Mouse (Mus musculus) hindbrain, embryonic 11.5 days (tissue): ENCODE measurements around the gene Mus81. TPM values are rescaled to one million over a fixed set of nuclear protein-coding genes. Genes with fewer than 3 reads are reported as not detected.

ENCODE experiments used
- ATAC-seq: fragments of 200-750 bp; cut with Nextera tagmentation; 2 replicates; pipeline ENCODE4 v1.8.0; 2017; ENCODE audit warnings: mild to moderate bottlenecking, moderate TSS enrichment, moderate library complexity; ENCODE audit not compliant: low FRiP score
- DNase-seq: peaks from one replicate; pipeline ENCODE4 v3.0.0-alpha.2; 2015; ENCODE audit warnings: low spot score
- H3K27ac ChIP-seq: fragments of 300-500 bp; sonication (generic); 2 replicates; pipeline ENCODE4 v1.5.1; 2014; ENCODE audit warnings: mild to moderate bottlenecking, low read depth, low read length
- H3K27me3 ChIP-seq: fragments of 300-500 bp; sonication (generic); 2 replicates; pipeline ENCODE4 v1.6.1; 2014; ENCODE audit warnings: mild to moderate bottlenecking, low read length, moderate library complexity, mixed read lengths; ENCODE audit not compliant: control insufficient read depth, insufficient read depth
- H3K36me3 ChIP-seq: fragments of 300-500 bp; sonication (generic); 2 replicates; pipeline ENCODE4 v1.6.1; 2014; ENCODE audit warnings: mild to moderate bottlenecking, low read length, moderate library complexity, mixed read lengths; ENCODE audit not compliant: control insufficient read depth, insufficient read depth
- H3K4me1 ChIP-seq: fragments of 300-500 bp; sonication (generic); replicated peaks from 2 replicates; pipeline ENCODE4 v1.6.1; 2014; ENCODE audit warnings: low read length, mixed read lengths; ENCODE audit not compliant: control insufficient read depth, insufficient read depth
- H3K4me2 ChIP-seq: fragments of 300-500 bp; sonication (generic); replicated peaks from 2 replicates; pipeline ENCODE4 v1.6.1; 2014; ENCODE audit warnings: mild to moderate bottlenecking, low read depth, low read length
- H3K4me3 ChIP-seq: fragments of 300-500 bp; sonication (generic); 2 replicates; pipeline ENCODE4 v1.5.1; 2014; ENCODE audit warnings: low read depth, low read length
- H3K9ac ChIP-seq: fragments of 300-500 bp; sonication (generic); 2 replicates; pipeline ENCODE4 v1.6.1; 2014; ENCODE audit warnings: low read depth, low read length
- H3K9me3 ChIP-seq: fragments of 300-500 bp; sonication (generic); 2 replicates; pipeline ENCODE4 v1.6.1; 2016; ENCODE audit warnings: low read length; ENCODE audit not compliant: control insufficient read depth
- WGBS: fragments of 180-500 bp; shearing (Covaris S2); extraction: QIAGEN DNeasy Blood & Tissue Kit; methylation state at CpG from one replicate; pipeline ENCODE4 v1.1.7; 2014; 5-methylcytosine and 5-hydroxymethylcytosine counted together
- polyA plus RNA-seq: library from polyadenylated mRNA; unstranded; fragments of >200 nt; fragmentation: Nextera tagmentation; extraction: Ambion mirVana; gene quantifications from 2 replicates; pipeline ENCODE4 v1.2.1, GENCODE M21; 2014

The Mus81 gene
- polyA plus RNA-seq, 1 experiment from 2014 or later = 44.3 TPM

- no peaks in the 10 kb centered on the region for H3K9me3 ChIP-seq
- ATAC-seq (peak; percentile 17; the same call in 1 of the 2 replicates), DNase-seq (no peak)
- H3K4me2 ChIP-seq = peak within 1 kb of the TSS; percentile 99
- peak within 1 kb of the TSS; percentile 73 for H3K4me3 ChIP-seq
- H3K9ac ChIP-seq = peak within 1 kb of the TSS; percentile 85
- H3K27me3 ChIP-seq = no peaks in the 10 kb centered on the region; the same call in 1 of the 2 replicates
- peaks cover 14% of the 10 kb centered on the region for H3K4me1 ChIP-seq
- H3K36me3 ChIP-seq = no peaks in the 10 kb centered on the region
- WGBS = 21% methylated on average over 14 of the region's 14 CpGs
- peak within 1 kb of the TSS; percentile 89 for H3K27ac ChIP-seq
Observed at GRCm38 (mm10) chr19:5457746-5458442, 30.3 kb downstream of the Mus81 start, which contains the start of gene Ccdc85b. Ccdc85b (minus strand) TSS chr19:5457894.

GRCm38 (mm10) chr19:5456922-5457745 is 31.1 kb downstream of the Mus81 start:
- H3K9me3 ChIP-seq = no peaks in the 10 kb centered on the region
- under 1% methylated on average over 70 of the region's 70 CpGs for WGBS
- H3K27ac ChIP-seq = peak overlapping the region; percentile 89
- ATAC-seq (peak; percentile 93), DNase-seq (peak; percentile 97)
- H3K36me3 ChIP-seq = no peaks in the 10 kb centered on the region
- peak overlapping the region; percentile 99 for H3K4me2 ChIP-seq
- H3K27me3 ChIP-seq = no peaks in the 10 kb centered on the region; the same call in 1 of the 2 replicates
- peak overlapping the region; percentile 73 for H3K4me3 ChIP-seq
- H3K4me1 ChIP-seq = peaks cover 14% of the 10 kb centered on the region
- H3K9ac ChIP-seq = peak overlapping the region; percentile 85

- Histone ChIP-seq H3K4me3 (peak overlapping the region; percentile 73), H3K27me3 (no peaks in the 10 kb centered on the region; the same call in 1 of the 2 replicates), H3K4me2 (peak overlapping the region; percentile 99), H3K9me3 (no peaks in the 10 kb centered on the region), H3K9ac (peak overlapping the region; percentile 85), H3K27ac (peak overlapping the region; percentile 89), H3K4me1 (peaks cover 13% of the 10 kb centered on the region), H3K36me3 (no peaks in the 10 kb centered on the region)
- ATAC-seq = peak; percentile 5; the same call in 1 of the 2 replicates
- no peak for DNase-seq
- 7% methylated on average over 26 of the region's 26 CpGs for WGBS
Observed at GRCm38 (mm10) chr19:5456241-5456921, 31.8 kb downstream of the Mus81 start.

GRCm38 (mm10) chr19:5455568-5455967 is 32.6 kb downstream of the Mus81 start:
- WGBS = 69% methylated on average over 8 of the region's 8 CpGs

GRCm38 (mm10) chr19:5455037-5455436 is 33.2 kb downstream of the Mus81 start:
- Histone ChIP-seq H3K36me3 (no peaks in the 10 kb centered on the region), H3K4me2 (0 out of 2 replicates have a peak overlapping the region, but pooled peaks have one; percentile 6), H3K27ac (no peak overlapping the region), H3K4me1 (peaks cover 9% of the 10 kb centered on the region), H3K4me3 (0 out of 2 replicates have a peak overlapping the region, but pooled peaks have one; percentile 6), H3K27me3 (peaks cover 4% of the 10 kb centered on the region), H3K9ac (no peak overlapping the region), H3K9me3 (no peaks in the 10 kb centered on the region)
- WGBS = 79% methylated on average over 12 of the region's 12 CpGs
- ATAC-seq (no peak), DNase-seq (no peak)

More at GRCm38 (mm10) chr19:5455568-5455967, 32.6 kb downstream of the Mus81 start:
- no peaks in the 10 kb centered on the region for H3K9me3 ChIP-seq
- no peak overlapping the region for H3K27ac ChIP-seq
- ATAC-seq (no peak), DNase-seq (no peak)
- H3K36me3 ChIP-seq = no peaks in the 10 kb centered on the region
- no peaks in the 10 kb centered on the region; the same call in 1 of the 2 replicates for H3K27me3 ChIP-seq
- H3K4me2 ChIP-seq = peak overlapping the region; percentile 99
- peak overlapping the region; percentile 16; the same call in 1 of the 2 replicates for H3K9ac ChIP-seq
- peaks cover 9% of the 10 kb centered on the region for H3K4me1 ChIP-seq
- H3K4me3 ChIP-seq = peak overlapping the region; percentile 73; the same call in 1 of the 2 replicates

GRCm38 (mm10) chr19:5451766-5452165 is 36.4 kb downstream of the Mus81 start:
- H3K27ac ChIP-seq = no peak overlapping the region
- DNase-seq (no peak), ATAC-seq (no peak)
- H3K4me1 ChIP-seq = peaks cover 9% of the 10 kb centered on the region
- no peaks in the 10 kb centered on the region for H3K36me3 ChIP-seq
- 73% methylated on average over 6 of the region's 6 CpGs for WGBS
- no peak overlapping the region for H3K4me3 ChIP-seq
- peaks cover 37% of the 10 kb centered on the region for H3K27me3 ChIP-seq
- no peak overlapping the region for H3K9ac ChIP-seq
- H3K9me3 ChIP-seq = no peaks in the 10 kb centered on the region
- no peak overlapping the region for H3K4me2 ChIP-seq

- H3K27me3 ChIP-seq = peaks cover 46% of the 10 kb centered on the region
Observed at GRCm38 (mm10) chr19:5449673-5450072, 38.5 kb downstream of the Mus81 start.

More at GRCm38 (mm10) chr19:5449673-5450072, 38.5 kb downstream of the Mus81 start:
- no peak overlapping the region for H3K4me2 ChIP-seq
- DNase-seq (no peak), ATAC-seq (no peak)
- no peak overlapping the region for H3K9ac ChIP-seq
- WGBS = 82% methylated on average over 3 of the region's 3 CpGs
- H3K4me1 ChIP-seq = no peaks in the 10 kb centered on the region; the same call in 1 of the 2 replicates
- no peak overlapping the region for H3K27ac ChIP-seq
- H3K4me3 ChIP-seq = no peak overlapping the region
- H3K9me3 ChIP-seq = no peaks in the 10 kb centered on the region
- H3K36me3 ChIP-seq = no peaks in the 10 kb centered on the region
